Comparison of ENCODE assay signal across 9 mouse cellular contexts in genomic region chr16:95811092-95811491, GRCm38 (mm10).
DNase-seq lines count a peak whose midpoint lies in the region; ATAC-seq and TF ChIP-seq lines count a peak whose summit lies in the region.
"Had no signal": no experiment of that assay in that cellular context is flagged by ENCODE, and none has a peak within 500 bp of the region (broad histone marks: within the 10 kb centered on the region; RNA-seq: fewer than 3 reads in every experiment).

No protein-coding gene starts in this region.

- no peaks in the 10 kb centered on the region for H3K27me3 ChIP-seq in midbrain, postnatal 0 days (ENCODE audit: insufficient read depth, low read length)
- H3K27me3 ChIP-seq in midbrain, embryonic 15.5 days (replicated peaks), result no peaks in the 10 kb centered on the region
- H3K27me3 ChIP-seq in forebrain, embryonic 11.5 days (ENCODE audit: control insufficient read depth, insufficient read depth, low read length), result no peaks in the 10 kb centered on the region
- H3K27me3 ChIP-seq: neural tube, embryonic 12.5 days; Patski had no signal

- H3K27ac ChIP-seq in midbrain, postnatal 0 days (ENCODE audit: low read depth, low read length), result no peak overlapping the region
- no peak overlapping the region for H3K27ac ChIP-seq in midbrain, embryonic 15.5 days
- no peak overlapping the region for H3K27ac ChIP-seq in forebrain, embryonic 11.5 days (ENCODE audit: low read depth, low read length)
- H3K27ac ChIP-seq: neural tube, embryonic 12.5 days had no signal

- no peaks in the 10 kb centered on the region for H3K36me3 ChIP-seq in midbrain, postnatal 0 days (ENCODE audit: insufficient read depth, low read length)
- no peaks in the 10 kb centered on the region for H3K36me3 ChIP-seq in midbrain, embryonic 15.5 days (replicated peaks)
- H3K36me3 ChIP-seq in forebrain, embryonic 11.5 days (ENCODE audit: control insufficient read depth, insufficient read depth, low read length), result no peaks in the 10 kb centered on the region
- H3K36me3 ChIP-seq: neural tube, embryonic 12.5 days had no signal

- TF ChIP-seq CTCF in midbrain, postnatal 0 days (IDR thresholded peaks at IDR 0.05), result no peak

- intact Hi-C loops in heart, postnatal 10 days (cut with DNase I), result no loop called here

- H3K4me3 ChIP-seq in midbrain, postnatal 0 days (ENCODE audit: low read depth, low read length), result no peak overlapping the region
- H3K4me3 ChIP-seq in midbrain, embryonic 15.5 days, result no peak overlapping the region
- H3K4me3 ChIP-seq in forebrain, embryonic 11.5 days (ENCODE audit: low read depth, low read length), result no peak overlapping the region
- H3K4me3 ChIP-seq: neural tube, embryonic 12.5 days had no signal

- no peak overlapping the region for H3K4me2 ChIP-seq in midbrain, postnatal 0 days (ENCODE audit: low read depth, low read length, poor library complexity, severe bottlenecking)
- no peak overlapping the region for H3K4me2 ChIP-seq in midbrain, embryonic 15.5 days
- no peak overlapping the region for H3K4me2 ChIP-seq in forebrain, embryonic 11.5 days (ENCODE audit: low read depth, low read length, severe bottlenecking)
- H3K4me2 ChIP-seq: neural tube, embryonic 12.5 days had no signal

- WGBS in midbrain, postnatal 0 days, result 66% methylated on average over 6 of the region's 6 CpGs
- WGBS in midbrain, embryonic 15.5 days, result 81% methylated on average over 6 of the region's 6 CpGs
- WGBS in forebrain, embryonic 11.5 days, result 83% methylated on average over 6 of the region's 6 CpGs

- peak; percentile 35 for DNase-seq in midbrain, postnatal 0 days (ENCODE audit: low spot score)
- peak; percentile 70 to 71 for DNase-seq in heart, postnatal 10 days
- peak; percentile 75 for DNase-seq in lung, postnatal 10 days
- no peak for DNase-seq in forebrain, embryonic 11.5 days (ENCODE audit: low spot score)
- no peak for DNase-seq in urinary bladder, adult 2 months (ENCODE audit: low spot score)
- no peak for DNase-seq in left cerebral cortex, adult 8-10 months (ENCODE audit: low spot score in 2 of 2)

- ATAC-seq in midbrain, postnatal 0 days (ENCODE audit: low FRiP score), result no peak
- ATAC-seq in midbrain, embryonic 15.5 days (replicated peaks), result no peak
- ATAC-seq in forebrain, embryonic 11.5 days (replicated peaks; ENCODE audit: low FRiP score), result no peak
- ATAC-seq: Patski had no signal

- no peaks in the 10 kb centered on the region for H3K9me3 ChIP-seq in midbrain, postnatal 0 days (ENCODE audit: low read length)
- H3K9me3 ChIP-seq in midbrain, embryonic 15.5 days, result no peaks in the 10 kb centered on the region
- H3K9me3 ChIP-seq in forebrain, embryonic 11.5 days (ENCODE audit: control insufficient read depth, low read length), result no peaks in the 10 kb centered on the region
- H3K9me3 ChIP-seq: neural tube, embryonic 12.5 days had no signal

- peaks cover 9% of the 10 kb centered on the region; the same call in 1 of the 2 replicates for H3K4me1 ChIP-seq in midbrain, postnatal 0 days (ENCODE audit: insufficient read depth, low read length)
- H3K4me1 ChIP-seq in midbrain, embryonic 15.5 days, result no peaks in the 10 kb centered on the region
- H3K4me1 ChIP-seq in forebrain, embryonic 11.5 days (replicated peaks; ENCODE audit: control insufficient read depth, insufficient read depth, low read length), result no peaks in the 10 kb centered on the region
- H3K4me1 ChIP-seq: neural tube, embryonic 12.5 days had no signal

- H3K9ac ChIP-seq in midbrain, postnatal 0 days (replicated peaks; ENCODE audit: low read length, poor library complexity, severe bottlenecking), result no peak overlapping the region
- no peak overlapping the region for H3K9ac ChIP-seq in midbrain, embryonic 15.5 days
- no peak overlapping the region for H3K9ac ChIP-seq in forebrain, embryonic 11.5 days (ENCODE audit: low read length)
- H3K9ac ChIP-seq: neural tube, embryonic 12.5 days had no signal

Comparison
In these comparisons a context has a peak if more than half of its experiments do, and no peak if none do; other contexts are left out.
1. DNase-seq: peak in midbrain, postnatal 0 days (single experiment), heart, postnatal 10 days (2 of 2) and lung, postnatal 10 days (single experiment); none in forebrain, embryonic 11.5 days (single experiment), urinary bladder, adult 2 months (single experiment) and left cerebral cortex, adult 8-10 months (0 of 2).